Mouse (Mus musculus) embryonic facial prominence, embryonic 11.5 days (tissue): ENCODE results near the gene C030005K15Rik. TPM values are rescaled to one million over a fixed set of nuclear protein-coding genes. Genes with fewer than 3 reads are reported as not detected.
A peak's percentile ranks its signal among the peaks of the same experiment; 100 is the strongest.

ENCODE experiments used
- ATAC-seq: fragments of 200-750 bp; cut with Nextera tagmentation; replicated peaks from 2 replicates; pipeline ENCODE4 v1.8.0; 2017; ENCODE audit warnings: low read depth; ENCODE audit not compliant: insufficient number of reproducible peaks, low FRiP score, low TSS enrichment
- DNase-seq: peaks from one replicate; pipeline ENCODE4 v3.0.0-alpha.2; 2015; ENCODE audit warnings: low spot score
- H3K27ac ChIP-seq: fragments of 300-500 bp; sonication (generic); replicated peaks from 2 replicates; pipeline ENCODE4 v1.5.1; 2014; ENCODE audit warnings: mild to moderate bottlenecking, low read depth, low read length, control low read depth
- H3K27me3 ChIP-seq: fragments of 300-500 bp; sonication (generic); 2 replicates; pipeline ENCODE4 v1.6.1; 2014; ENCODE audit warnings: mild to moderate bottlenecking, low read length, moderate library complexity, mixed read lengths; ENCODE audit not compliant: control insufficient read depth, insufficient read depth
- H3K36me3 ChIP-seq: fragments of 300-500 bp; sonication (generic); replicated peaks from 2 replicates; pipeline ENCODE4 v1.6.1; 2014; ENCODE audit warnings: low read depth, mild to moderate bottlenecking, low read length, moderate library complexity, mixed read lengths; ENCODE audit not compliant: control insufficient read depth, insufficient read depth
- H3K4me1 ChIP-seq: fragments of 300-500 bp; sonication (generic); 2 replicates; pipeline ENCODE4 v1.6.1; 2014; ENCODE audit warnings: low read length, mixed read lengths; ENCODE audit not compliant: control insufficient read depth, insufficient read depth
- H3K4me2 ChIP-seq: fragments of 300-500 bp; sonication (generic); 2 replicates; pipeline ENCODE4 v1.6.1; 2014; ENCODE audit warnings: low read depth, mild to moderate bottlenecking, control low read depth, low read length, moderate library complexity
- H3K4me3 ChIP-seq: fragments of 300-500 bp; sonication (generic); 2 replicates; pipeline ENCODE4 v1.5.1; 2014; ENCODE audit warnings: low read depth, low read length, control low read depth
- H3K9ac ChIP-seq: fragments of 300-500 bp; sonication (generic); replicated peaks from 2 replicates; pipeline ENCODE4 v1.6.1; 2014; ENCODE audit warnings: mild to moderate bottlenecking, control low read depth, low read length
- H3K9me3 ChIP-seq: fragments of 300-500 bp; sonication (generic); replicated peaks from 2 replicates; pipeline ENCODE4 v1.6.1; 2016; ENCODE audit warnings: mild to moderate bottlenecking, low read length, inconsistent platforms, mixed read lengths; ENCODE audit not compliant: control insufficient read depth
- WGBS: fragments of 180-500 bp; shearing (Covaris S2); extraction: QIAGEN DNeasy Blood & Tissue Kit; methylation state at CpG from one replicate; pipeline ENCODE4 v1.1.7; 2014; 5-methylcytosine and 5-hydroxymethylcytosine counted together
- polyA plus RNA-seq: library from polyadenylated mRNA; unstranded; fragments of >200 nt; fragmentation: Nextera tagmentation; extraction: Ambion mirVana; gene quantifications from 2 replicates; pipeline ENCODE4 v1.2.1, GENCODE M21; 2014

The C030005K15Rik gene
- polyA plus RNA-seq, 1 experiment from 2014 or later = not detected

DNA sequence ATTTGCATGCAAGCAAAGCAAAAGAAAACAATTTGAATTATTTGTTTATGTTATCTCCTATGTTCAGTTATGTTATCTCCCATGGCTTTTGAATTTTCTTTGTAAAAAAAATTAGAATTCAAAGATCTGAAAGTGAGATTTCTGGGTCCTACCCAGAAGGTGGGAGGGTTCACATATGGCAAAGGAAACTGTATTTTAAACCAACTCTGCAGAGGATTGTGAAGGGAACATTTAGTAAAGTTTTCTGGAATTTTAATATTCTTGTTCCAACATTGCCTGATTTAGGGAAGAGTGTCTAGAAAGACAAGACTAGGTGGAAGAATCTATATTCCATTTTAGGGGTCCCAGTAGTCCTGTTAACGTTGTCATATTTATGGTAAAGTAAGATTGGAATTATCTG, 9.3 kb downstream of the C030005K15Rik start:
- no peak overlapping the region for H3K9ac ChIP-seq
- WGBS = 63% methylated on average over 1 of the region's 1 CpGs
- no peaks in the 10 kb centered on the region for H3K36me3 ChIP-seq

DNA sequence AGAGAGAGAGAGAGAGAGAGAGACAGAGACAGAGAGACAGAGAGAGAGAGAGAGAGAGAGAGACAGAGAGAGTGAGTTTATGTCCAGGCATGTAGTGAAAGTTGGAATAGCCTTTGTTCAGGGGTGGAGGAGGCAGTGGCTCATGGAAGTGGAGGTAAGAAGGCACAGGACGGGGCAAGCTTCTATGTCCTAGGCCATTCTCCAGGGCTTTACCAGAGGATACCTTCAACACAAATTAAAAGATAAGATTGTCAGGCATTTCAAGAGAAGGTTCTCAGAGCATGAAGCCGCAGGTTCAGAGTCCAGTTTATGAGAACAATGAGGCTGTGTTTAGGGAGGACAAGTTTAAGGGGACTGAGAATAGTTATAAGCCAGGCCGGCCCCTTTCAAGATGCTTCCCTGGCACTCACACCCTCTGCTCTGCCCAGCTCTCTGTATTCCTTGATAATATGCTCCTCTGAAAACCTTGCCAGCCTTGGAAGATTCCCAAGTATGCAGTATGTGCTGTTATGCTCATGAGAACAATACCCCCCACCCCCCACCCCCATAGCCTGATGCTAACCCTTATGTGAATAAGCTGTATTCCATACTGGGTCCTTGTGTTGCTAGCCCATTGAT, 11.2 kb downstream of the C030005K15Rik start:
- H3K4me2 ChIP-seq = no peak overlapping the region
- H3K9me3 ChIP-seq = no peaks in the 10 kb centered on the region
- DNase-seq (no peak), ATAC-seq (no peak)
- H3K36me3 ChIP-seq = no peaks in the 10 kb centered on the region
- H3K27me3 ChIP-seq = no peaks in the 10 kb centered on the region
- 79% methylated on average over 3 of the region's 3 CpGs for WGBS
- H3K9ac ChIP-seq = no peak overlapping the region
- H3K4me1 ChIP-seq = no peaks in the 10 kb centered on the region
- H3K27ac ChIP-seq = no peak overlapping the region
- H3K4me3 ChIP-seq = no peak overlapping the region

More for the DNA sequence above, 9.3 kb downstream of the C030005K15Rik start:
- H3K9me3 ChIP-seq = no peaks in the 10 kb centered on the region
- no peak for DNase-seq
- no peak overlapping the region for H3K4me2 ChIP-seq
- no peaks in the 10 kb centered on the region for H3K4me1 ChIP-seq
- no peak for ATAC-seq
- H3K27me3 ChIP-seq = no peaks in the 10 kb centered on the region
- no peak overlapping the region for H3K4me3 ChIP-seq
- H3K27ac ChIP-seq = no peak overlapping the region

DNA sequence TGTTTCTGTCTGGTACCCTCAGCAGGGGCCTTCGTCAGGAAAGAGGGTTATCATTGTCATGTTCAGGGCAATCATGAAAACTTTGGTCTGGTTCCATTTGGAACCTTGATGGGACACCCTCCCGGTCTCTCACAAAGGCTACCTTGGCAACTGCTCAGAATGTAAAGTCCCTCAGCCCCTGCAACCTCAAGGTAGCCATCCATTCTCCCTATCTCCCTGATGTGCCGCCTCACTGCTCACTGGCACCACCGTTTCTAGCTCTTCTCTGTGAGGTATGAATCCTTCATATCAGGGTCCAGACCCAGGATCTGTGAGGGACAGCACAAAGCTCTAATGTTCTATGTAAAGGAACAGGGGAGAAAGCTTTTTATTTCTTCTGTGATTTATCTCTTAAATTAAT, 12.0 kb downstream of the C030005K15Rik start:
- Histone ChIP-seq H3K4me3 (no peak overlapping the region), H3K4me2 (no peak overlapping the region), H3K4me1 (no peaks in the 10 kb centered on the region), H3K27me3 (no peaks in the 10 kb centered on the region), H3K27ac (no peak overlapping the region), H3K36me3 (no peaks in the 10 kb centered on the region), H3K9me3 (no peaks in the 10 kb centered on the region), H3K9ac (no peak overlapping the region)
- no peak for ATAC-seq
- 89% methylated on average over 4 of the region's 4 CpGs for WGBS
- DNase-seq = no peak

DNA sequence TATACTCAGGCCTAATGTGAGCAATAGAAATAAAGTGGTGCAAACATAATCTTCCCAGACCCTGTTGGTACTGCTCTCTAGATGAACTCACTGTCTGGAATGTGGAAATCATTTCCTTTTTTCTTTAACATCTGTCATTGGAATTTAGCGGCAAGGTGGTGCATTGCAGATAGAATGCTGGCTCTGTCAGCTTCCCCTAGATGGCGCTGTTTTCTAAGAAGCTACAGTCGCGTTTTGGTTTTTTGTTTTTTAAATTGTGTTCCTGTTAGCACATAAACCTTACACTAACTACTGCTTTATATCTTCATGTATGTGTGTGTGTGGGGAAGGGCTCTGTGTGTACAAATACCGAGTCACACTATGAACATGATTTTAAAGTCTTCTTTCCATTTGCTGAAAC, 13.9 kb downstream of the C030005K15Rik start:
- Histone ChIP-seq H3K9me3 (no peaks in the 10 kb centered on the region), H3K4me2 (no peak overlapping the region), H3K36me3 (no peaks in the 10 kb centered on the region), H3K27me3 (no peaks in the 10 kb centered on the region), H3K4me1 (no peaks in the 10 kb centered on the region), H3K27ac (no peak overlapping the region), H3K4me3 (no peak overlapping the region), H3K9ac (no peak overlapping the region)
- DNase-seq (peak; percentile 89), ATAC-seq (no peak)
- 3% methylated on average over 5 of the region's 5 CpGs for WGBS

DNA sequence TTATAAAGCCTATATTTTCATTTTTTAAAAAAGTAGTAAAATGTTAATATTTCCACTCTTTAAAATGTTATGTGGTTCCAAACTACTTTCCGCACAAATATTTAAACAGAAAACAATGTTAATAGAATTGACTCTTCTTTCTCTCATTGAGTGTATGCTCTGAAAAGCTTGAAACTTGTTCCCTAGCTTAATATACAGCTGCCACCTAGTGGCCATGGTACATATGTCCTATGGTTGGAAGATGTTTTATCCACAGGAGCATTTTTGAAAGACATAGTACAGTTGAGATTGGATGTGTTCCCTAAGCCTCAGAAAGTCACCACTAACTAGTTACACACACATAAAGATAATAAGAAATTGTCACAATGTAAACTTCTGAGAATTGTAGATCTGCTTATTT, 22.0 kb downstream of the C030005K15Rik start:
- Histone ChIP-seq H3K9me3 (no peaks in the 10 kb centered on the region), H3K4me3 (no peak overlapping the region), H3K9ac (no peak overlapping the region), H3K4me1 (no peaks in the 10 kb centered on the region), H3K27ac (no peak overlapping the region), H3K36me3 (no peaks in the 10 kb centered on the region), H3K27me3 (no peaks in the 10 kb centered on the region), H3K4me2 (no peak overlapping the region)
- WGBS = 67% methylated on average over 1 of the region's 1 CpGs
- peak; percentile 85 for DNase-seq
- ATAC-seq = no peak

DNA sequence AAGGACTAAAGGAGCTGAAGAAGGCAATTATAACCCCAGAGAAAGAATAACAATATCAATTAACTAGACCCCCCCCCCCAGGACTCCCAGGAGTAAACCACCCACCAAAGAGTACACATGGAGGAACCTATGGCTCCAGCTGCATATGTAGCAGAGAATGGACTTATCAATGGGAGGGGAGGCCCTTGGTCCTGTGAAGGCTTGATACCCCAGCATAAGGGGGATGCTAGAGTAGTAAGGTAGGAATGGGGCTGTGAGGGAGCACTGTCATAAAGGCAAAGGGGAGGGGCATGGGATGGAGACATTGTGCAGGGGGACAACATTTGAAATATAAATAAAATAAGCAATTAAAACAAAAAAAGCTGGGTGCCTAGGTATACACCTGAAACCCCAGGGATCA, 24.2 kb downstream of the C030005K15Rik start:
- no peak for DNase-seq
- Histone ChIP-seq H3K27ac (no peak overlapping the region), H3K4me1 (no peaks in the 10 kb centered on the region), H3K27me3 (no peaks in the 10 kb centered on the region), H3K4me3 (no peak overlapping the region), H3K4me2 (no peak overlapping the region), H3K9me3 (no peaks in the 10 kb centered on the region), H3K9ac (no peak overlapping the region), H3K36me3 (no peaks in the 10 kb centered on the region)
- no peak for ATAC-seq

DNA sequence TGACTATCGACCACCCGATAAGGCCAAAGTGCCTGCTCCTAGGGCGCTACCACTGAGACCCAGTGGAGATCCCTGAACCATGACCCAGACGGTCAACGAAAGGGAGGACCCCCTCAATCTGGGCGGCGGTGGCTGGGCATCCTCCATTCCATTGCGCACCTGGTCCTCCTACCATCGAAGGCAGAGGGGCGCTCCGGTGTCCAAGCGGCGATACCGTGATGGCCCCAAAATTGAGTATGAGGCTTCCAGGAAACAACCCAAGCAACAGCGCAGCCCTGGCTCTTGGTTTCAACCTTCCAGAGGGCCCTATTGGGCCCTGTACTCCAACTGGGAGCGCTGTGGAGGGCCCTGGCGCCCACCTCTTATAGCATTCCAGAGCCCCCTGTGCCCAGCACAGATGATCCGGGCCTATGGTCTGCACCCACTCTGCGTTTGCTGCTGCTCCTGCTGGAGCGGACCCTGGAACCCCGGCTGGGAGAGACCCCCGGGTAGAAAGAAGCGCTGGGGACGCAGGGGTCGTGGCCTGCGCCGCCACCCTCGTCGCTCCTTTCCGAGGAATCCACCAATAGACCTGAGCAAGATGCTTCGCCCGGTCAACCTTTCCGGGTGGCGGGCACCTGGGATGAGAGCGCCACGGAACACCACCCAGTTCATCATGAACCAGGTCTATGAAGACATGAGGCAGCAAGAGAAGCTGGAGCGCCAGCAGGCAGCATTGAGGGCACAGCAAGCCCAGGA, 33.0 kb downstream of the C030005K15Rik start:
- H3K4me1 ChIP-seq = no peaks in the 10 kb centered on the region
- H3K9ac ChIP-seq = no peak overlapping the region
- no peaks in the 10 kb centered on the region for H3K27me3 ChIP-seq
- no peak overlapping the region for H3K4me2 ChIP-seq
- no peak overlapping the region for H3K27ac ChIP-seq
- H3K36me3 ChIP-seq = no peaks in the 10 kb centered on the region
- no peak overlapping the region for H3K4me3 ChIP-seq
- WGBS = 92% methylated on average over 37 of the region's 37 CpGs
- ATAC-seq = no peak
- no peaks in the 10 kb centered on the region for H3K9me3 ChIP-seq
- no peak for DNase-seq

DNA sequence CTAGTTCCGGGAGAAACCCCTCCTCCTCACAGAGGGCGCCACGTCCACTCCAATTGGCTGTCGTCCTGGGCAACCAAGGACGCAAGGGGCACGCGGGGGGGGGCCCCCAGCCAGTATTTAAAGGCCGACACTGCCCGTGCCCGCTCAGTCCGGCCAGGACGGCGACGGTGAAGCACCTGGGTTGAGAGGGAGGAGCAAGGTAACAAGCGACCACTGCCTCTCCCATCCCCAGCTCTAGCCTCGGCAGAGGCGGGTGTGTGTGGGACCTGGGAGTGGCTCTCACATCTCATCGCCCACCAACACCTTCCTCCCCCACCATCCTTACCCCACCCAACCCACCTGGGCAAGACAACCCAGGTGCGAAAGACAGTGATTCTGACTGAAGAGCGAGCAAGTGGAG, 33.6 kb downstream of the C030005K15Rik start, which contains the start of gene Ccer1:
Gene Ccer1, plus strand, starts transcription at position 147 of the 400 bp plus-strand sequence.
- H3K27ac ChIP-seq = no peak within 1 kb of the TSS
- H3K9ac ChIP-seq = no peak within 1 kb of the TSS
- H3K4me3 ChIP-seq = no peak within 1 kb of the TSS
- DNase-seq (no peak), ATAC-seq (0 out of 2 replicates have a peak, but pooled peaks have one; percentile 67)
- no peaks in the 10 kb centered on the region for H3K36me3 ChIP-seq
- no peaks in the 10 kb centered on the region for H3K4me1 ChIP-seq
- no peak within 1 kb of the TSS for H3K4me2 ChIP-seq
- no peaks in the 10 kb centered on the region for H3K9me3 ChIP-seq
- 70% methylated on average over 20 of the region's 20 CpGs for WGBS
- no peaks in the 10 kb centered on the region for H3K27me3 ChIP-seq
